12 mouse cellular contexts compared by ENCODE assay signal in the genomic region with DNA sequence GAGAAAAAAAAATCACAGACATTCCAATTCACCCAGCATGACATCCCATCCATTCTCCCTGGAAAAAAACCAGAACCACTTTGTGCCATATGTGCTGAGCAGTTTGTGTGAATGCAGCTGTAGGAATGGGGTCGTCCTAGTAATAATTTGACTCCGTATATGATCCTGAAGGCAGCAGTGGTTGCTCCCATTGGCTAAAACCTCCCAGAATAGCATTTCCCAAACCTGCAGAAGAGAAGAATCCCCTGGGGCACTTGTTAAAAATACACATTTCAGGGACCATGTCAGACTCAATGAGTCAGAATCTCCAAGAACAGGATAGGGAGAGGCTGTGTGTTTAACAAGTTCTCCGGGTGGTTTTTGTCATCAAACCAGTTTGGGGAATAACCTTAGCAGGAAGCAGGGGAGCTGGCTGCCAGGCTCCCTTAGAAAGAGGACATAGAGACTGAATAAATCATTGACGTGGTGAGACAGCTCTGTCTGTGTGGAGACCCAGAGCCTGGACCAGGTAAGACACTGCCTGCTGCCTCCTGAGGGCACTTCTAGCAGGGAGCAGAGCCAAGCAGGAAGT.
DNase-seq lines count a peak whose midpoint lies in the region; ATAC-seq and TF ChIP-seq lines count a peak whose summit lies in the region.
"Had no signal": no experiment of that assay in that cellular context is flagged by ENCODE, and none has a peak within 500 bp of the region (broad histone marks: within the 10 kb centered on the region; RNA-seq: fewer than 3 reads in every experiment).

No protein-coding gene starts in this region.

- peak; percentile 88 for ATAC-seq in stomach, postnatal 0 days (ENCODE audit: low FRiP score, low TSS enrichment)

- H3K4me2 ChIP-seq in stomach, postnatal 0 days (replicated peaks; ENCODE audit: low read depth) = no peak overlapping the region
- H3K4me2 ChIP-seq: liver, embryonic 11.5 days had no signal

- no peaks in the 10 kb centered on the region for H3K4me1 ChIP-seq in stomach, postnatal 0 days (replicated peaks; ENCODE audit: control insufficient read depth, insufficient read depth)
- no peaks in the 10 kb centered on the region for H3K4me1 ChIP-seq in thymus, adult 2 months (replicated peaks; ENCODE audit: control insufficient read depth, insufficient read depth, low read length)

- TF ChIP-seq EP300 in stomach, postnatal 0 days (optimal IDR thresholded peaks at IDR 0.05) = peak; percentile 72

- 16% methylated on average over 4 of the region's 4 CpGs for WGBS in stomach, postnatal 0 days
- WGBS in thymus, adult 2 months = 93% methylated on average over 4 of the region's 4 CpGs

- no peak overlapping the region for H3K4me3 ChIP-seq in stomach, postnatal 0 days (ENCODE audit: low read depth, low read length)
- no peak overlapping the region for H3K4me3 ChIP-seq in thymus, adult 2 months (ENCODE audit: control insufficient read depth, insufficient read depth, low read length)
- H3K4me3 ChIP-seq in left cerebral cortex, adult 2 months = no peak overlapping the region

- TF ChIP-seq CTCF in stomach, postnatal 0 days (IDR thresholded peaks at IDR 0.05; ENCODE audit: low read depth) = no peak
- TF ChIP-seq CTCF in thymus, adult 2 months (IDR thresholded peaks at IDR 0.05; ENCODE audit: borderline replicate concordance, control insufficient read depth, extremely low read depth, insufficient read depth, low read length, poor library complexity) = no peak
- no peak for TF ChIP-seq CTCF in left cerebral cortex, adult 2 months (IDR thresholded peaks at IDR 0.05)

- no peak overlapping the region for H3K9ac ChIP-seq in stomach, postnatal 0 days (ENCODE audit: low read length)

- no peaks in the 10 kb centered on the region for H3K9me3 ChIP-seq in stomach, postnatal 0 days (ENCODE audit: control insufficient read depth, low read length)

- peak; percentile 37 for DNase-seq in heart, adult 11 months
- no peak for DNase-seq in heart, postnatal 14 days
- peak; percentile 12 for DNase-seq in right cerebral cortex, adult 18-20 months
- no peak for DNase-seq in right cerebral cortex, adult 2 months (ENCODE audit: low spot score in 2 of 2)
- DNase-seq in forelimb bud, embryonic 11.5 days (ENCODE audit: low read depth, low spot score) = peak; percentile 18
- peak; percentile 35 for DNase-seq in stomach, postnatal 0 days (ENCODE audit: low spot score)
- no peak for DNase-seq in thymus, adult 2 months
- no peak for DNase-seq in left cerebral cortex, adult 2 months (ENCODE audit: extremely low spot score in 1 of 2, low spot score in 2 of 2)
- DNase-seq: heart, postnatal 36 days; right cerebral cortex, postnatal 14 days; thymus, adult 18-20 months had no signal

- no peaks in the 10 kb centered on the region for H3K27me3 ChIP-seq in stomach, postnatal 0 days (ENCODE audit: control insufficient read depth, insufficient read depth, low read length)
- no peaks in the 10 kb centered on the region for H3K27me3 ChIP-seq in thymus, adult 2 months (ENCODE audit: control insufficient read depth, insufficient read depth, low read length)

- H3K27ac ChIP-seq in stomach, postnatal 0 days (replicated peaks) = peak overlapping the region; percentile 83
- no peak overlapping the region for H3K27ac ChIP-seq in thymus, adult 2 months (ENCODE audit: control insufficient read depth, insufficient read depth, low read length)
- no peak overlapping the region for H3K27ac ChIP-seq in left cerebral cortex, adult 2 months

- intact Hi-C loops in heart, postnatal 14 days (cut with DNase I) = no loop called here
- intact Hi-C loops in left cerebral cortex, adult 2 months (cut with DNase I) = no loop called here

- TF ChIP-seq POLR2A in thymus, adult 2 months (IDR thresholded peaks at IDR 0.05; ENCODE audit: control insufficient read depth, extremely low read depth, insufficient read depth, low read length, poor library complexity) = no peak

- no peaks in the 10 kb centered on the region for H3K36me3 ChIP-seq in stomach, postnatal 0 days (ENCODE audit: control insufficient read depth, insufficient read depth, low read length)
- no peaks in the 10 kb centered on the region for H3K36me3 ChIP-seq in thymus, adult 2 months (ENCODE audit: control insufficient read depth, insufficient read depth, low read length)

Comparison
In these comparisons a context has a peak if more than half of its experiments do, and no peak if none do; other contexts are left out.
1. DNase-seq: peak in heart, adult 11 months (single experiment), right cerebral cortex, adult 18-20 months (single experiment), forelimb bud, embryonic 11.5 days (single experiment) and stomach, postnatal 0 days (single experiment); none in heart, postnatal 14 days (0 of 2), right cerebral cortex, adult 2 months (0 of 2), thymus, adult 2 months (single experiment) and left cerebral cortex, adult 2 months (0 of 2).